Mouse (Mus musculus): ENCODE measurements around the gene Set. TPM values are rescaled to one million over a fixed set of nuclear protein-coding genes. Genes with fewer than 3 reads are reported as not detected.

Gene Set
- polyA plus RNA-seq, 2 experiments: 159 to 179 TPM

- Histone ChIP-seq H3K27ac (no peak overlapping the region), H3K36me3 (replicated peaks; ENCODE audit: control insufficient read depth, insufficient read depth, low read depth) (peaks cover 9% of the 10 kb centered on the region), H3K4me3 (ENCODE audit: insufficient read depth in 1 of 2, low read depth in 2 of 2, low read length in 2 of 2) (no peak overlapping the region), H3K27me3 (ENCODE audit: control insufficient read depth, insufficient read depth, low read length) (no peaks in the 10 kb centered on the region), H3K4me1 (replicated peaks; ENCODE audit: control insufficient read depth in 2 of 2, insufficient read depth in 2 of 2, low read length in 1 of 2) (peaks cover 8 to 12% of the 10 kb centered on the region in 2 experiments), H3K9ac (replicated peaks) (no peak overlapping the region), H3K4me2 (ENCODE audit: low read depth) (no peak overlapping the region), H3K9me3 (ENCODE audit: control insufficient read depth, low read length) (no peaks in the 10 kb centered on the region)
- TF ChIP-seq EP300 (IDR thresholded peaks at IDR 0.05; ENCODE audit: low read depth) (no peak), CTCF (IDR thresholded peaks at IDR 0.05; ENCODE audit: low read depth) (no peak)
- WGBS (ENCODE audit: insufficient replicate concordance): 87% methylated on average over 5 of the region's 5 CpGs
- ATAC-seq (ENCODE audit: insufficient read depth) (no peak), DNase-seq (ENCODE audit: low read depth in 3 of 3, low spot score in 3 of 3) (no peak)
These were observed 50.5 kb downstream of the Set start for GRCm38 (mm10) chr2:30107646-30108045.

GRCm38 (mm10) chr2:30108260-30108659 lies 51.1 kb downstream of the Set start:
- 73% methylated on average over 4 of the region's 4 CpGs for WGBS (ENCODE audit: insufficient replicate concordance)
- TF ChIP-seq EP300 (IDR thresholded peaks at IDR 0.05; ENCODE audit: low read depth) (no peak), CTCF (IDR thresholded peaks at IDR 0.05; ENCODE audit: low read depth) (no peak)
- H3K9ac ChIP-seq (replicated peaks): no peak overlapping the region
- H3K36me3 ChIP-seq (replicated peaks; ENCODE audit: control insufficient read depth, insufficient read depth, low read depth): peaks cover 9% of the 10 kb centered on the region
- H3K4me1 ChIP-seq (replicated peaks; ENCODE audit: control insufficient read depth in 2 of 2, insufficient read depth in 2 of 2, low read length in 1 of 2): peaks cover 9 to 16% of the 10 kb centered on the region in 2 experiments
- H3K27ac ChIP-seq: no peak overlapping the region
- ATAC-seq (ENCODE audit: insufficient read depth) (no peak), DNase-seq (ENCODE audit: low read depth in 3 of 3, low spot score in 3 of 3) (no peak)
- no peaks in the 10 kb centered on the region for H3K9me3 ChIP-seq (ENCODE audit: control insufficient read depth, low read length)
- H3K4me2 ChIP-seq (ENCODE audit: low read depth): no peak overlapping the region
- no peaks in the 10 kb centered on the region for H3K27me3 ChIP-seq (ENCODE audit: control insufficient read depth, insufficient read depth, low read length)
- H3K4me3 ChIP-seq (ENCODE audit: insufficient read depth in 1 of 2, low read depth in 2 of 2, low read length in 2 of 2): no peak overlapping the region

GRCm38 (mm10) chr2:30111500-30111899 lies 54.3 kb downstream of the Set start:
- peak; percentile 82 for ATAC-seq (ENCODE audit: insufficient read depth)
- 20% methylated on average over 2 of the region's 2 CpGs for WGBS (ENCODE audit: insufficient replicate concordance)
- Histone ChIP-seq H3K4me3 (ENCODE audit: insufficient read depth in 1 of 2, low read depth in 2 of 2, low read length in 2 of 2) (no peak overlapping the region), H3K4me1 (replicated peaks; ENCODE audit: control insufficient read depth in 2 of 2, insufficient read depth in 2 of 2, low read length in 1 of 2) (peaks cover 9 to 16% of the 10 kb centered on the region in 2 experiments), H3K4me2 (ENCODE audit: low read depth) (no peak overlapping the region), H3K36me3 (replicated peaks; ENCODE audit: control insufficient read depth, insufficient read depth, low read depth) (peaks cover 9% of the 10 kb centered on the region), H3K9me3 (ENCODE audit: control insufficient read depth, low read length) (no peaks in the 10 kb centered on the region), H3K9ac (replicated peaks) (no peak overlapping the region; the same call in 1 of the 2 replicates), H3K27ac (no peak overlapping the region), H3K27me3 (ENCODE audit: control insufficient read depth, insufficient read depth, low read length) (no peaks in the 10 kb centered on the region)
- DNase-seq (ENCODE audit: low read depth in 3 of 3, low spot score in 3 of 3): peak in 1 of 3 experiments; percentile 49
- TF ChIP-seq EP300 (IDR thresholded peaks at IDR 0.05; ENCODE audit: low read depth) (peak; percentile 88), CTCF (IDR thresholded peaks at IDR 0.05; ENCODE audit: low read depth) (no peak)

- WGBS (ENCODE audit: insufficient replicate concordance): 23% methylated on average over 5 of the region's 5 CpGs
- H3K36me3 ChIP-seq (replicated peaks; ENCODE audit: control insufficient read depth, insufficient read depth, low read depth): peaks cover 9% of the 10 kb centered on the region
- DNase-seq (ENCODE audit: low read depth in 3 of 3, low spot score in 3 of 3) (no peak), ATAC-seq (ENCODE audit: insufficient read depth) (peak; percentile 31; the same call in 1 of the 2 replicates)
- no peak overlapping the region for H3K4me3 ChIP-seq (ENCODE audit: insufficient read depth in 1 of 2, low read depth in 2 of 2, low read length in 2 of 2)
- H3K4me1 ChIP-seq (replicated peaks; ENCODE audit: control insufficient read depth in 2 of 2, insufficient read depth in 2 of 2, low read length in 1 of 2): peaks cover 9 to 16% of the 10 kb centered on the region in 2 experiments
- no peak overlapping the region for H3K27ac ChIP-seq
- TF ChIP-seq CTCF (IDR thresholded peaks at IDR 0.05; ENCODE audit: low read depth): no peak
- TF ChIP-seq EP300 (IDR thresholded peaks at IDR 0.05; ENCODE audit: low read depth): no peak
- no peaks in the 10 kb centered on the region for H3K9me3 ChIP-seq (ENCODE audit: control insufficient read depth, low read length)
- H3K4me2 ChIP-seq (ENCODE audit: low read depth): no peak overlapping the region
- no peaks in the 10 kb centered on the region for H3K27me3 ChIP-seq (ENCODE audit: control insufficient read depth, insufficient read depth, low read length)
- no peak overlapping the region for H3K9ac ChIP-seq (replicated peaks)
These were observed 55.4 kb downstream of the Set start for GRCm38 (mm10) chr2:30112564-30112963.

GRCm38 (mm10) chr2:30119641-30120051 lies 62.5 kb downstream of the Set start:
- H3K36me3 ChIP-seq (replicated peaks; ENCODE audit: control insufficient read depth, insufficient read depth, low read depth): no peaks in the 10 kb centered on the region
- 65% methylated on average over 6 of the region's 6 CpGs for WGBS (ENCODE audit: insufficient replicate concordance)
- no peak for ATAC-seq (ENCODE audit: insufficient read depth)
- H3K4me1 ChIP-seq (replicated peaks; ENCODE audit: control insufficient read depth in 2 of 2, insufficient read depth in 2 of 2, low read length in 1 of 2): peaks cover 0 to 10% of the 10 kb centered on the region in 2 experiments; a peak in 2 of 4 replicates
- H3K4me2 ChIP-seq (ENCODE audit: low read depth): no peak overlapping the region
- TF ChIP-seq EP300 (IDR thresholded peaks at IDR 0.05; ENCODE audit: low read depth) (no peak), CTCF (IDR thresholded peaks at IDR 0.05; ENCODE audit: low read depth) (no peak)
- H3K27ac ChIP-seq: no peak overlapping the region
- H3K9me3 ChIP-seq (ENCODE audit: control insufficient read depth, low read length): no peaks in the 10 kb centered on the region
- no peak for DNase-seq (ENCODE audit: low read depth in 3 of 3, low spot score in 3 of 3)
- H3K9ac ChIP-seq (replicated peaks): no peak overlapping the region
- H3K27me3 ChIP-seq (ENCODE audit: control insufficient read depth, insufficient read depth, low read length): no peaks in the 10 kb centered on the region
- H3K4me3 ChIP-seq (ENCODE audit: insufficient read depth in 1 of 2, low read depth in 2 of 2, low read length in 2 of 2): no peak overlapping the region
